Mouse (Mus musculus): Measurements from ENCODE around the gene Wdr26.
A peak's percentile ranks its signal among the peaks of the same experiment; 100 is the strongest.

Gene Wdr26

GRCm38 (mm10) chr1:181237332-181237731 is 25.5 kb upstream of the Wdr26 start:
- DNase-seq (ENCODE audit: low read depth), result no peak

GRCm38 (mm10) chr1:181234326-181235035 is 22.7 kb upstream of the Wdr26 start:
- peak; percentile 69 for DNase-seq (ENCODE audit: low read depth)

- no peak for DNase-seq (ENCODE audit: low read depth)
These were observed 21.9 kb upstream of the Wdr26 start for GRCm38 (mm10) chr1:181233734-181234133.

- peak; percentile 84 for DNase-seq (ENCODE audit: low read depth)
These were observed 20.7 kb upstream of the Wdr26 start for GRCm38 (mm10) chr1:181232307-181233027.

GRCm38 (mm10) chr1:181231821-181232220 is 20.0 kb upstream of the Wdr26 start:
- no peak for DNase-seq (ENCODE audit: low read depth)

GRCm38 (mm10) chr1:181231262-181231661 is 19.5 kb upstream of the Wdr26 start:
- DNase-seq (ENCODE audit: low read depth), result no peak

GRCm38 (mm10) chr1:181230731-181231148 is 18.9 kb upstream of the Wdr26 start:
- DNase-seq (ENCODE audit: low read depth), result peak; percentile 69

GRCm38 (mm10) chr1:181229046-181229445 is 17.2 kb upstream of the Wdr26 start:
- DNase-seq (ENCODE audit: low read depth), result peak; percentile 64

- DNase-seq (ENCODE audit: low read depth), result peak; percentile 29
These were observed 16.8 kb upstream of the Wdr26 start for GRCm38 (mm10) chr1:181228591-181228990.

GRCm38 (mm10) chr1:181227804-181228203 is 16.0 kb upstream of the Wdr26 start:
- peak; percentile 88 for DNase-seq (ENCODE audit: low read depth)

- peak; percentile 77 for DNase-seq (ENCODE audit: low read depth)
These were observed 15.0 kb upstream of the Wdr26 start for GRCm38 (mm10) chr1:181226850-181227249.

- DNase-seq (ENCODE audit: low read depth), result no peak
These were observed 13.5 kb upstream of the Wdr26 start for GRCm38 (mm10) chr1:181225281-181225680.

- no peak for DNase-seq (ENCODE audit: low read depth)
These were observed 10.2 kb upstream of the Wdr26 start for GRCm38 (mm10) chr1:181222041-181222440.

- DNase-seq (ENCODE audit: low read depth), result no peak
These were observed 4.5 kb upstream of the Wdr26 start for GRCm38 (mm10) chr1:181216315-181216714.

- DNase-seq (ENCODE audit: low read depth), result no peak
These were observed 2.7 kb upstream of the Wdr26 start for GRCm38 (mm10) chr1:181214296-181215035.

GRCm38 (mm10) chr1:181211403-181211919 is 340 bp downstream of the Wdr26 start:
- DNase-seq (ENCODE audit: low read depth), result peak; percentile 48

- DNase-seq (ENCODE audit: low read depth), result peak; percentile 49
These were observed 999 bp downstream of the Wdr26 start for GRCm38 (mm10) chr1:181210601-181211402.

- peak; percentile 67 for DNase-seq (ENCODE audit: low read depth)
These were observed 1.7 kb downstream of the Wdr26 start for GRCm38 (mm10) chr1:181210147-181210546.

GRCm38 (mm10) chr1:181199446-181199845 is 12.4 kb downstream of the Wdr26 start:
- no peak for DNase-seq (ENCODE audit: low read depth)

GRCm38 (mm10) chr1:181188925-181189324 is 22.9 kb downstream of the Wdr26 start:
- no peak for DNase-seq (ENCODE audit: low read depth)

GRCm38 (mm10) chr1:181170210-181170609 is 41.6 kb downstream of the Wdr26 start:
- peak; percentile 46 for DNase-seq (ENCODE audit: low read depth)

GRCm38 (mm10) chr1:181168377-181168776 is 43.4 kb downstream of the Wdr26 start:
- DNase-seq (ENCODE audit: low read depth), result no peak
